Comparison of ENCODE assay signal across 8 mouse cellular contexts in genomic region chr2:61492043-61492743, GRCm38 (mm10).
DNase-seq lines count a peak whose midpoint lies in the region; ATAC-seq and TF ChIP-seq lines count a peak whose summit lies in the region.

No protein-coding gene starts in this region.

- no peaks in the 10 kb centered on the region for H3K9me3 ChIP-seq in midbrain, postnatal 0 days (ENCODE audit: low read length)
- H3K9me3 ChIP-seq in midbrain, embryonic 15.5 days = no peaks in the 10 kb centered on the region
- H3K9me3 ChIP-seq in embryonic facial prominence, embryonic 11.5 days (replicated peaks; ENCODE audit: control insufficient read depth, low read length) = no peaks in the 10 kb centered on the region

- H3K27ac ChIP-seq in midbrain, postnatal 0 days (ENCODE audit: low read depth, low read length) = no peak overlapping the region
- no peak overlapping the region for H3K27ac ChIP-seq in midbrain, embryonic 15.5 days
- no peak overlapping the region for H3K27ac ChIP-seq in embryonic facial prominence, embryonic 11.5 days (replicated peaks; ENCODE audit: low read depth, low read length)

- H3K4me2 ChIP-seq in midbrain, postnatal 0 days (ENCODE audit: low read depth, low read length, poor library complexity, severe bottlenecking) = no peak overlapping the region
- no peak overlapping the region for H3K4me2 ChIP-seq in midbrain, embryonic 15.5 days
- H3K4me2 ChIP-seq in embryonic facial prominence, embryonic 11.5 days (ENCODE audit: low read depth, low read length) = no peak overlapping the region

- H3K4me3 ChIP-seq in midbrain, postnatal 0 days (ENCODE audit: low read depth, low read length) = no peak overlapping the region
- H3K4me3 ChIP-seq in midbrain, embryonic 15.5 days = no peak overlapping the region
- no peak overlapping the region for H3K4me3 ChIP-seq in embryonic facial prominence, embryonic 11.5 days (ENCODE audit: low read depth, low read length)

- no peak for ATAC-seq in midbrain, postnatal 0 days (ENCODE audit: low FRiP score)
- ATAC-seq in midbrain, embryonic 15.5 days (replicated peaks) = no peak
- ATAC-seq in embryonic facial prominence, embryonic 11.5 days (replicated peaks; ENCODE audit: insufficient number of reproducible peaks, low FRiP score, low TSS enrichment, low read depth) = no peak

- H3K9ac ChIP-seq in midbrain, postnatal 0 days (replicated peaks; ENCODE audit: low read length, poor library complexity, severe bottlenecking) = no peak overlapping the region
- H3K9ac ChIP-seq in midbrain, embryonic 15.5 days = no peak overlapping the region
- no peak overlapping the region for H3K9ac ChIP-seq in embryonic facial prominence, embryonic 11.5 days (replicated peaks; ENCODE audit: low read length)

- H3K36me3 ChIP-seq in midbrain, postnatal 0 days (ENCODE audit: insufficient read depth, low read length) = no peaks in the 10 kb centered on the region
- no peaks in the 10 kb centered on the region for H3K36me3 ChIP-seq in midbrain, embryonic 15.5 days (replicated peaks)
- H3K36me3 ChIP-seq in embryonic facial prominence, embryonic 11.5 days (replicated peaks; ENCODE audit: control insufficient read depth, insufficient read depth, low read depth, low read length) = no peaks in the 10 kb centered on the region

- peak; percentile 47 for TF ChIP-seq CTCF in midbrain, postnatal 0 days (IDR thresholded peaks at IDR 0.05)

- H3K4me1 ChIP-seq in midbrain, postnatal 0 days (ENCODE audit: insufficient read depth, low read length) = no peaks in the 10 kb centered on the region
- H3K4me1 ChIP-seq in midbrain, embryonic 15.5 days = no peaks in the 10 kb centered on the region
- H3K4me1 ChIP-seq in embryonic facial prominence, embryonic 11.5 days (ENCODE audit: control insufficient read depth, insufficient read depth, low read length) = no peaks in the 10 kb centered on the region

- WGBS in midbrain, postnatal 0 days = 62% methylated on average over 6 of the region's 6 CpGs
- WGBS in midbrain, embryonic 15.5 days = 68% methylated on average over 6 of the region's 6 CpGs
- WGBS in embryonic facial prominence, embryonic 11.5 days = 56% methylated on average over 6 of the region's 6 CpGs

- H3K27me3 ChIP-seq in midbrain, postnatal 0 days (ENCODE audit: insufficient read depth, low read length) = no peaks in the 10 kb centered on the region
- H3K27me3 ChIP-seq in midbrain, embryonic 15.5 days (replicated peaks) = no peaks in the 10 kb centered on the region
- H3K27me3 ChIP-seq in embryonic facial prominence, embryonic 11.5 days (ENCODE audit: control insufficient read depth, insufficient read depth, low read length) = no peaks in the 10 kb centered on the region

- peak; percentile 19 to 33 for DNase-seq in cerebellum, postnatal 14 days
- no peak for DNase-seq in cerebellum, adult 11-12 months
- DNase-seq in midbrain, postnatal 0 days (ENCODE audit: low spot score) = no peak
- peak; percentile 26 for DNase-seq in embryonic facial prominence, embryonic 11.5 days (ENCODE audit: low spot score)
- peak; percentile 57 for DNase-seq in lung, postnatal 14 days
- DNase-seq in thymus, postnatal 0 days (ENCODE audit: low spot score) = peak; percentile 65
- DNase-seq in left cerebral cortex, postnatal 14 days (ENCODE audit: low spot score in 2 of 2) = no peak

- intact Hi-C loops in left cerebral cortex, postnatal 14 days (cut with DNase I) = no loop called here

Comparison
In these comparisons a context has a peak if more than half of its experiments do, and no peak if none do; other contexts are left out.
1. DNase-seq: peak in cerebellum, postnatal 14 days (2 of 2), embryonic facial prominence, embryonic 11.5 days (single experiment), lung, postnatal 14 days (single experiment) and thymus, postnatal 0 days (single experiment); none in cerebellum, adult 11-12 months (single experiment), midbrain, postnatal 0 days (single experiment) and left cerebral cortex, postnatal 14 days (0 of 2).